Mouse (Mus musculus): Measurements from ENCODE around the gene Fmnl2. TPM values are rescaled to one million over a fixed set of nuclear protein-coding genes. Genes with fewer than 3 reads are reported as not detected.

Gene Fmnl2
- polyA plus RNA-seq, 1 experiment from 2014 or later = 6.7 TPM

- Histone ChIP-seq H3K9me3 (replicated peaks) (no peaks in the 10 kb centered on the region), H3K4me1 (peaks cover 21% of the 10 kb centered on the region), H3K27ac (replicated peaks) (peak overlapping the region; percentile 64), H3K36me3 (no peaks in the 10 kb centered on the region), H3K4me3 (no peak overlapping the region), H3K27me3 (ENCODE audit: low read depth, poor library complexity, severe bottlenecking) (no peaks in the 10 kb centered on the region)
- no peak for DNase-seq (ENCODE audit: low spot score)
- 51% methylated on average over 10 of the region's 10 CpGs for WGBS
Measured at GRCm38 (mm10) chr2:52927858-52928301, 70.2 kb downstream of the Fmnl2 start.

- Histone ChIP-seq H3K9me3 (replicated peaks) (no peaks in the 10 kb centered on the region), H3K4me3 (no peak overlapping the region), H3K27ac (replicated peaks) (peak overlapping the region; percentile 64), H3K4me1 (peaks cover 21% of the 10 kb centered on the region), H3K36me3 (no peaks in the 10 kb centered on the region), H3K27me3 (ENCODE audit: low read depth, poor library complexity, severe bottlenecking) (no peaks in the 10 kb centered on the region)
- 43% methylated on average over 3 of the region's 3 CpGs for WGBS
- no peak for DNase-seq (ENCODE audit: low spot score)
Measured at GRCm38 (mm10) chr2:52928401-52928800, 70.7 kb downstream of the Fmnl2 start.

- Histone ChIP-seq H3K36me3 (no peaks in the 10 kb centered on the region), H3K27ac (replicated peaks) (no peak overlapping the region), H3K27me3 (ENCODE audit: low read depth, poor library complexity, severe bottlenecking) (no peaks in the 10 kb centered on the region), H3K4me3 (no peak overlapping the region), H3K9me3 (replicated peaks) (no peaks in the 10 kb centered on the region), H3K4me1 (peaks cover 21% of the 10 kb centered on the region)
- 90% methylated on average over 5 of the region's 5 CpGs for WGBS
- DNase-seq (ENCODE audit: low spot score) = no peak
Measured at GRCm38 (mm10) chr2:52930106-52930868, 72.6 kb downstream of the Fmnl2 start.

GRCm38 (mm10) chr2:52931315-52931714 is 73.7 kb downstream of the Fmnl2 start:
- 93% methylated on average over 2 of the region's 2 CpGs for WGBS

GRCm38 (mm10) chr2:52935906-52936305 is 78.2 kb downstream of the Fmnl2 start:
- 92% methylated on average over 6 of the region's 6 CpGs for WGBS

More at GRCm38 (mm10) chr2:52931315-52931714, 73.7 kb downstream of the Fmnl2 start:
- no peak overlapping the region for H3K27ac ChIP-seq (replicated peaks)
- no peaks in the 10 kb centered on the region for H3K36me3 ChIP-seq
- H3K9me3 ChIP-seq (replicated peaks) = no peaks in the 10 kb centered on the region
- H3K27me3 ChIP-seq (ENCODE audit: low read depth, poor library complexity, severe bottlenecking) = no peaks in the 10 kb centered on the region
- DNase-seq (ENCODE audit: low spot score) = no peak
- no peak overlapping the region for H3K4me3 ChIP-seq
- peaks cover 21% of the 10 kb centered on the region for H3K4me1 ChIP-seq

GRCm38 (mm10) chr2:52938351-52939074 is 80.9 kb downstream of the Fmnl2 start:
- H3K27me3 ChIP-seq (ENCODE audit: low read depth, poor library complexity, severe bottlenecking) = no peaks in the 10 kb centered on the region
- DNase-seq (ENCODE audit: low spot score) = no peak
- no peaks in the 10 kb centered on the region for H3K36me3 ChIP-seq
- H3K27ac ChIP-seq (replicated peaks) = no peak overlapping the region
- peaks cover 19% of the 10 kb centered on the region for H3K4me1 ChIP-seq
- WGBS = 53% methylated on average over 6 of the region's 6 CpGs
- no peak overlapping the region for H3K4me3 ChIP-seq
- no peaks in the 10 kb centered on the region for H3K9me3 ChIP-seq (replicated peaks)

More at GRCm38 (mm10) chr2:52935906-52936305, 78.2 kb downstream of the Fmnl2 start:
- Histone ChIP-seq H3K27ac (replicated peaks) (no peak overlapping the region), H3K36me3 (no peaks in the 10 kb centered on the region), H3K27me3 (ENCODE audit: low read depth, poor library complexity, severe bottlenecking) (no peaks in the 10 kb centered on the region), H3K4me1 (peaks cover 15% of the 10 kb centered on the region), H3K9me3 (replicated peaks) (no peaks in the 10 kb centered on the region), H3K4me3 (no peak overlapping the region)
- no peak for DNase-seq (ENCODE audit: low spot score)

- DNase-seq (ENCODE audit: low spot score) = no peak
- Histone ChIP-seq H3K27me3 (ENCODE audit: low read depth, poor library complexity, severe bottlenecking) (no peaks in the 10 kb centered on the region), H3K36me3 (peaks cover 12% of the 10 kb centered on the region), H3K4me1 (peaks cover 42% of the 10 kb centered on the region), H3K4me3 (no peak overlapping the region), H3K9me3 (replicated peaks) (peaks cover 4% of the 10 kb centered on the region; the same call in 1 of the 2 replicates), H3K27ac (replicated peaks) (peak overlapping the region; percentile 69; the same call in 1 of the 2 replicates)
- 77% methylated on average over 9 of the region's 9 CpGs for WGBS
Measured at GRCm38 (mm10) chr2:52943644-52944423, 86.2 kb downstream of the Fmnl2 start.

GRCm38 (mm10) chr2:52944594-52944993 is 86.9 kb downstream of the Fmnl2 start:
- no peak for DNase-seq (ENCODE audit: low spot score)
- H3K27ac ChIP-seq (replicated peaks) = no peak overlapping the region; the same call in 1 of the 2 replicates
- H3K27me3 ChIP-seq (ENCODE audit: low read depth, poor library complexity, severe bottlenecking) = no peaks in the 10 kb centered on the region
- no peak overlapping the region for H3K4me3 ChIP-seq
- 93% methylated on average over 5 of the region's 5 CpGs for WGBS
- H3K9me3 ChIP-seq (replicated peaks) = peaks cover 4% of the 10 kb centered on the region; the same call in 1 of the 2 replicates
- H3K36me3 ChIP-seq = peaks cover 16% of the 10 kb centered on the region
- H3K4me1 ChIP-seq = peaks cover 41% of the 10 kb centered on the region

- 45% methylated on average over 2 of the region's 2 CpGs for WGBS
- Histone ChIP-seq H3K27me3 (ENCODE audit: low read depth, poor library complexity, severe bottlenecking) (no peaks in the 10 kb centered on the region), H3K4me3 (no peak overlapping the region), H3K4me1 (peaks cover 47% of the 10 kb centered on the region), H3K9me3 (replicated peaks) (peaks cover 4% of the 10 kb centered on the region; the same call in 1 of the 2 replicates), H3K27ac (replicated peaks) (peak overlapping the region; percentile 73), H3K36me3 (peaks cover 16% of the 10 kb centered on the region)
- DNase-seq (ENCODE audit: low spot score) = no peak
Measured at GRCm38 (mm10) chr2:52946074-52946473, 88.4 kb downstream of the Fmnl2 start.

- Histone ChIP-seq H3K27me3 (ENCODE audit: low read depth, poor library complexity, severe bottlenecking) (no peaks in the 10 kb centered on the region), H3K9me3 (replicated peaks) (peaks cover 4% of the 10 kb centered on the region; the same call in 1 of the 2 replicates), H3K27ac (replicated peaks) (peak overlapping the region; percentile 73), H3K4me3 (no peak overlapping the region), H3K36me3 (peaks cover 16% of the 10 kb centered on the region), H3K4me1 (peaks cover 49% of the 10 kb centered on the region)
- WGBS = 27% methylated on average over 11 of the region's 11 CpGs
- peak; percentile 37 for DNase-seq (ENCODE audit: low spot score)
Measured at GRCm38 (mm10) chr2:52946524-52947186, 89.0 kb downstream of the Fmnl2 start.

GRCm38 (mm10) chr2:52948406-52948805 is 90.7 kb downstream of the Fmnl2 start:
- no peaks in the 10 kb centered on the region for H3K27me3 ChIP-seq (ENCODE audit: low read depth, poor library complexity, severe bottlenecking)
- no peak for DNase-seq (ENCODE audit: low spot score)
- peaks cover 4% of the 10 kb centered on the region; the same call in 1 of the 2 replicates for H3K9me3 ChIP-seq (replicated peaks)
- WGBS = 91% methylated on average over 3 of the region's 3 CpGs
- no peak overlapping the region for H3K4me3 ChIP-seq
- peaks cover 51% of the 10 kb centered on the region for H3K4me1 ChIP-seq
- no peak overlapping the region for H3K27ac ChIP-seq (replicated peaks)
- peaks cover 16% of the 10 kb centered on the region for H3K36me3 ChIP-seq

- H3K4me1 ChIP-seq = peaks cover 42% of the 10 kb centered on the region
- H3K4me3 ChIP-seq = no peak overlapping the region
- H3K9me3 ChIP-seq (replicated peaks) = peaks cover 7% of the 10 kb centered on the region; the same call in 1 of the 2 replicates
- H3K27me3 ChIP-seq (ENCODE audit: low read depth, poor library complexity, severe bottlenecking) = no peaks in the 10 kb centered on the region
- peaks cover 16% of the 10 kb centered on the region for H3K36me3 ChIP-seq
- no peak overlapping the region for H3K27ac ChIP-seq (replicated peaks)
- DNase-seq (ENCODE audit: low spot score) = no peak
- 96% methylated on average over 4 of the region's 4 CpGs for WGBS
Measured at GRCm38 (mm10) chr2:52949556-52949955, 91.9 kb downstream of the Fmnl2 start.
